Comparison of ENCODE assay signal across 24 mouse cellular contexts in genomic region chr19:5377446-5377845, GRCm38 (mm10). TPM values are rescaled to one million over a fixed set of nuclear protein-coding genes. Genes with fewer than 3 reads are reported as not detected.
A peak's percentile ranks its signal among the peaks of the same experiment; 100 is the strongest.
DNase-seq lines count a peak whose midpoint lies in the region; ATAC-seq and TF ChIP-seq lines count a peak whose summit lies in the region.
"Had no signal": no experiment of that assay in that cellular context is flagged by ENCODE, and none has a peak within 500 bp of the region (broad histone marks: within the 10 kb centered on the region; RNA-seq: fewer than 3 reads in every experiment).

No protein-coding gene starts in this region.

- no peak for TF ChIP-seq CTCF in midbrain, postnatal 0 days (IDR thresholded peaks at IDR 0.05)

- peaks cover 64% of the 10 kb centered on the region for H3K36me3 ChIP-seq in midbrain, postnatal 0 days (ENCODE audit: insufficient read depth, low read length)
- peaks cover 41% of the 10 kb centered on the region for H3K36me3 ChIP-seq in midbrain, embryonic 11.5 days (ENCODE audit: control insufficient read depth, insufficient read depth, low read length)

- no peak overlapping the region for H3K27ac ChIP-seq in midbrain, postnatal 0 days (ENCODE audit: low read depth, low read length)
- no peak overlapping the region for H3K27ac ChIP-seq in midbrain, embryonic 11.5 days (ENCODE audit: low read depth, low read length)
- H3K27ac ChIP-seq: embryonic facial prominence, embryonic 10.5 days; heart, embryonic 10.5 days; heart, embryonic 15.5 days; hindbrain, embryonic 13.5 days; hindbrain, postnatal 0 days had no signal

- H3K27me3 ChIP-seq in midbrain, postnatal 0 days (ENCODE audit: insufficient read depth, low read length), result no peaks in the 10 kb centered on the region
- H3K27me3 ChIP-seq in midbrain, embryonic 11.5 days (ENCODE audit: control insufficient read depth, insufficient read depth, low read length), result no peaks in the 10 kb centered on the region
- H3K27me3 ChIP-seq: heart, embryonic 15.5 days; hindbrain, embryonic 13.5 days had no signal

- H3K9ac ChIP-seq in midbrain, postnatal 0 days (replicated peaks; ENCODE audit: low read length, poor library complexity, severe bottlenecking), result no peak overlapping the region
- H3K9ac ChIP-seq in midbrain, embryonic 11.5 days (ENCODE audit: low read length), result no peak overlapping the region
- H3K9ac ChIP-seq: heart, embryonic 15.5 days; hindbrain, embryonic 13.5 days had no signal

- H3K4me2 ChIP-seq in midbrain, postnatal 0 days (ENCODE audit: low read depth, low read length, poor library complexity, severe bottlenecking), result no peak overlapping the region
- H3K4me2 ChIP-seq in midbrain, embryonic 11.5 days, result no peak overlapping the region
- H3K4me2 ChIP-seq: heart, embryonic 15.5 days; hindbrain, embryonic 13.5 days had no signal

- ATAC-seq in midbrain, postnatal 0 days (ENCODE audit: low FRiP score), result no peak
- ATAC-seq in midbrain, embryonic 11.5 days (ENCODE audit: low FRiP score), result no peak
- ATAC-seq: CD4-positive, CD25-positive, alpha-beta regulatory T cell, adult 4 months; forebrain, embryonic 14.5 days; hindbrain, postnatal 0 days had no signal

- H3K4me3 ChIP-seq in midbrain, postnatal 0 days (ENCODE audit: low read depth, low read length), result no peak overlapping the region
- no peak overlapping the region for H3K4me3 ChIP-seq in midbrain, embryonic 11.5 days (ENCODE audit: low read depth, low read length)
- H3K4me3 ChIP-seq: embryonic facial prominence, embryonic 10.5 days; heart, embryonic 10.5 days; heart, embryonic 15.5 days; hindbrain, embryonic 13.5 days had no signal

- no peaks in the 10 kb centered on the region for H3K4me1 ChIP-seq in midbrain, postnatal 0 days (ENCODE audit: insufficient read depth, low read length)
- H3K4me1 ChIP-seq in midbrain, embryonic 11.5 days (ENCODE audit: control insufficient read depth, insufficient read depth, low read length), result no peaks in the 10 kb centered on the region
- H3K4me1 ChIP-seq: embryonic facial prominence, embryonic 10.5 days; heart, embryonic 15.5 days; hindbrain, embryonic 13.5 days had no signal

- no peaks in the 10 kb centered on the region for H3K9me3 ChIP-seq in midbrain, postnatal 0 days (ENCODE audit: low read length)
- no peaks in the 10 kb centered on the region for H3K9me3 ChIP-seq in midbrain, embryonic 11.5 days (ENCODE audit: control insufficient read depth, low read length)
- H3K9me3 ChIP-seq: embryonic facial prominence, embryonic 10.5 days; G1E; heart, embryonic 10.5 days; heart, embryonic 15.5 days; hindbrain, embryonic 13.5 days had no signal

- peak; percentile 42 to 46 for DNase-seq in cerebellum, postnatal 10 days
- DNase-seq in cerebellum, adult 8-10 months, result no peak
- peak; percentile 28 for DNase-seq in midbrain, postnatal 0 days (ENCODE audit: low spot score)
- no peak for DNase-seq in midbrain, embryonic 11.5 days (ENCODE audit: low spot score, missing footprints)
- DNase-seq in layer of hippocampus, postnatal 36 days, result peak; percentile 57 to 64
- no peak for DNase-seq in frontal cortex, postnatal 36 days (ENCODE audit: low spot score in 2 of 2)
- no peak for DNase-seq in right cerebral cortex, adult 18-20 months
- DNase-seq: adrenal gland, adult 8-10 months; adrenal gland, postnatal 36 days; B cell, adult 2 months; cerebellum, adult 11-12 months; cerebellum, adult 9-11 months; gastrocnemius, postnatal 10 days; heart, adult 18-20 months; heart, postnatal 14 days had no signal

- WGBS in midbrain, postnatal 0 days, result 97% methylated on average over 1 of the region's 1 CpGs
- 88% methylated on average over 1 of the region's 1 CpGs for WGBS in midbrain, embryonic 11.5 days

RNA-seq across cellular contexts. Expression of gene Banf1, which starts 10.5 kb away (rescaled TPM):
- 72.9 and 79.6 TPM in 2 replicates for total RNA-seq in midbrain, postnatal 0 days (2014; rRNA removed)
- polyA plus RNA-seq in midbrain, postnatal 0 days (2015; fragmentation: Nextera tagmentation; extraction: Ambion mirVana), result 310 and 313 TPM in 2 replicates
- polyA plus RNA-seq in midbrain, embryonic 11.5 days (2014; fragmentation: Nextera tagmentation; extraction: Ambion mirVana), result 477 and 512 TPM in 2 replicates
- 10 to 100 TPM; 80.9 to 90.9 TPM for total RNA-seq in layer of hippocampus, postnatal 36 days (2021)

RNA-seq across cellular contexts. Expression of gene Eif1ad, which starts 10.9 kb away (rescaled TPM):
- total RNA-seq in midbrain, postnatal 0 days (2014; rRNA removed), result 26.0 and 33.4 TPM in 2 replicates
- 43.0 and 50.3 TPM in 2 replicates for polyA plus RNA-seq in midbrain, postnatal 0 days (2015; fragmentation: Nextera tagmentation; extraction: Ambion mirVana)
- 68.1 and 73.9 TPM in 2 replicates for polyA plus RNA-seq in midbrain, embryonic 11.5 days (2014; fragmentation: Nextera tagmentation; extraction: Ambion mirVana)
- total RNA-seq in layer of hippocampus, postnatal 36 days (2021), result 10 to 100 TPM; 20.6 to 21.3 TPM

RNA-seq across cellular contexts. Expression of gene Sart1, which starts 11.1 kb away (rescaled TPM):
- 28.9 and 37.0 TPM in 2 replicates for total RNA-seq in midbrain, postnatal 0 days (2014; rRNA removed)
- polyA plus RNA-seq in midbrain, postnatal 0 days (2015; fragmentation: Nextera tagmentation; extraction: Ambion mirVana), result 43.4 and 51.0 TPM in 2 replicates
- polyA plus RNA-seq in midbrain, embryonic 11.5 days (2014; fragmentation: Nextera tagmentation; extraction: Ambion mirVana), result 74.0 and 81.0 TPM in 2 replicates
- 100 to 1,000 TPM in 1 of 2 experiments, 10 to 100 TPM in 1; 97.9 to 104 TPM for total RNA-seq in layer of hippocampus, postnatal 36 days (2021)

RNA-seq across cellular contexts. Expression of gene Tsga10ip, which starts 24.9 kb away (rescaled TPM):
- not detected in 2 replicates for total RNA-seq in midbrain, postnatal 0 days (2014; rRNA removed)
- 0.10 TPM in 1 of 2 replicates, not detected in the other for polyA plus RNA-seq in midbrain, postnatal 0 days (2015; fragmentation: Nextera tagmentation; extraction: Ambion mirVana)
- not detected in 2 replicates for polyA plus RNA-seq in midbrain, embryonic 11.5 days (2014; fragmentation: Nextera tagmentation; extraction: Ambion mirVana)
- total RNA-seq in layer of hippocampus, postnatal 36 days (2021), result not detected
- total RNA-seq: adrenal gland, postnatal 36 days; gastrocnemius, postnatal 4 days; hindbrain, postnatal 0 days had no signal
- polyA plus RNA-seq: CD4-positive, CD25-positive, alpha-beta regulatory T cell, adult 4 months; forebrain, embryonic 14.5 days; hindbrain, postnatal 0 days had no signal

RNA-seq across cellular contexts. Expression of gene Cst6, which starts 28.1 kb away (rescaled TPM):
- total RNA-seq in midbrain, postnatal 0 days (2014; rRNA removed), result 0.82 and 1.1 TPM in 2 replicates
- polyA plus RNA-seq in midbrain, postnatal 0 days (2015; fragmentation: Nextera tagmentation; extraction: Ambion mirVana), result 13.1 and 14.9 TPM in 2 replicates
- 1.0 and 2.1 TPM in 2 replicates for polyA plus RNA-seq in midbrain, embryonic 11.5 days (2014; fragmentation: Nextera tagmentation; extraction: Ambion mirVana)
- total RNA-seq in layer of hippocampus, postnatal 36 days (2021), result 1 to 10 TPM; 7.3 to 7.7 TPM
- polyA plus RNA-seq: G1E; heart, embryonic 10.5 days had no signal

Comparison
In these comparisons a context has a peak if more than half of its experiments do, and no peak if none do; other contexts are left out.
1. DNase-seq: peak in cerebellum, postnatal 10 days (2 of 2), midbrain, postnatal 0 days (single experiment) and layer of hippocampus, postnatal 36 days (2 of 2); none in cerebellum, adult 8-10 months (single experiment), midbrain, embryonic 11.5 days (single experiment), frontal cortex, postnatal 36 days (0 of 2) and right cerebral cortex, adult 18-20 months (single experiment).